Mouse (Mus musculus): ENCODE data around the gene Polr2b. TPM values are rescaled to one million over a fixed set of nuclear protein-coding genes. Genes with fewer than 3 reads are reported as not detected.

Polr2b gene
- polyA plus RNA-seq, 1 experiment from 2014 or later: 62.5 TPM

DNA sequence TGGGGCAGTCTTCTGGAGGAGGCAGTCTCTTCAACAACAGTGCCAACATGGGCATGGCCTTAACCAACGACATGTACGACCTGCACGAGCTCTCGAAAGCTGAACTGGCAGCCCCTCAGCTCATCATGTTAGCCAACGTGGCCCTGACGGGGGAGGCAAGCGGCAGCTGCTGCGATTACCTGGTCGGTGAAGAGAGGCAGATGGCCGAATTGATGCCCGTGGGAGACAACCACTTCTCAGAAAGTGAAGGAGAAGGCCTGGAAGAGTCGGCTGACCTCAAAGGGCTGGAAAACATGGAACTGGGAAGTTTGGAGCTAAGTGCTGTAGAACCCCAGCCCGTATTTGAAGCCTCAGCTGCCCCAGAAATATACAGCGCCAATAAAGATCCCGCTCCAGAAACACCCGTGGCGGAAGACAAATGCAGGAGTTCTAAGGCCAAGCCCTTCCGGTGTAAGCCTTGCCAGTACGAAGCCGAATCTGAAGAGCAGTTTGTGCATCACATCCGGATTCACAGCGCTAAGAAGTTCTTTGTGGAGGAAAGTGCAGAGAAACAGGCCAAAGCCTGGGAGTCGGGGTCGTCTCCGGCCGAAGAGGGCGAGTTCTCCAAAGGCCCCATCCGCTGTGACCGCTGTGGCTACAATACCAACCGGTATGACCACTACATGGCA is 41.9 kb upstream of the Polr2b start:
- Histone ChIP-seq H3K9ac (ENCODE audit: low read depth, low read length) (no peak overlapping the region), H3K27me3 (ENCODE audit: control insufficient read depth, insufficient read depth, low read depth, low read length) (peaks cover 3% of the 10 kb centered on the region; the same call in 1 of the 2 replicates), H3K27ac (ENCODE audit: low read length) (no peak overlapping the region), H3K4me1 (ENCODE audit: control insufficient read depth, insufficient read depth, low read length) (peaks cover 4% of the 10 kb centered on the region; the same call in 1 of the 2 replicates), H3K36me3 (ENCODE audit: control insufficient read depth, insufficient read depth, low read length) (no peaks in the 10 kb centered on the region), H3K4me3 (ENCODE audit: low read depth, low read length) (no peak overlapping the region), H3K9me3 (replicated peaks; ENCODE audit: control insufficient read depth, low read length, poor library complexity, severe bottlenecking) (no peaks in the 10 kb centered on the region), H3K4me2 (ENCODE audit: low read length) (no peak overlapping the region)
- 95% methylated on average over 30 of the region's 30 CpGs for WGBS
- ATAC-seq: no peak

GRCm38 (mm10) chr5:77269399-77269798 is 40.5 kb upstream of the Polr2b start:
- no peaks in the 10 kb centered on the region for H3K36me3 ChIP-seq (ENCODE audit: control insufficient read depth, insufficient read depth, low read length)
- 80% methylated on average over 8 of the region's 8 CpGs for WGBS
- ATAC-seq: no peak
- H3K27ac ChIP-seq (ENCODE audit: low read length): no peak overlapping the region
- H3K27me3 ChIP-seq (ENCODE audit: control insufficient read depth, insufficient read depth, low read depth, low read length): no peaks in the 10 kb centered on the region
- peaks cover 4% of the 10 kb centered on the region; the same call in 1 of the 2 replicates for H3K4me1 ChIP-seq (ENCODE audit: control insufficient read depth, insufficient read depth, low read length)
- no peak overlapping the region for H3K4me3 ChIP-seq (ENCODE audit: low read depth, low read length)
- H3K9me3 ChIP-seq (replicated peaks; ENCODE audit: control insufficient read depth, low read length, poor library complexity, severe bottlenecking): no peaks in the 10 kb centered on the region
- H3K9ac ChIP-seq (ENCODE audit: low read depth, low read length): no peak overlapping the region
- H3K4me2 ChIP-seq (ENCODE audit: low read length): no peak overlapping the region

DNA sequence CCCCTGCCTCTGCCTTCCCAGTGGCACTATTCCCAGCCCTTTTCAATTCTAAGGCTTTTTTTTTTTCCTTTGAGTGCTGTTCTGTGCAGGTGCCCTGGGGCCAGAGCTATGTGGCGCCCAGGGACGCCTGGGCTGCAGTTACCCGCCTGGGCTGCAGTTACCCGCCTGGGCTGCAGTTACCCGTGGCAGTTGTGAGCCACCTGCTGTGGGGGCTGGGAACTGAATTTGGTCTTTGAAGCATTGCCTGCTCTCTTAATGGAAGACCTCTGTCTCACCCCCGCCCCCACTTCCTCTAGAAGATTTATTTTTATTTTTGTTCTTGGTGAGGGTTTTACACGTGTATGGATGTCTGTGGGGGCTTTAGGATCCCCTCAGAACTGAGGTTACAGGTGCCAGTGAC is 36.8 kb upstream of the Polr2b start:
- H3K4me2 ChIP-seq (ENCODE audit: low read length): no peak overlapping the region
- H3K27ac ChIP-seq (ENCODE audit: low read length): no peak overlapping the region
- H3K9ac ChIP-seq (ENCODE audit: low read depth, low read length): no peak overlapping the region
- ATAC-seq: no peak
- H3K4me3 ChIP-seq (ENCODE audit: low read depth, low read length): no peak overlapping the region
- no peaks in the 10 kb centered on the region for H3K4me1 ChIP-seq (ENCODE audit: control insufficient read depth, insufficient read depth, low read length)
- no peaks in the 10 kb centered on the region for H3K27me3 ChIP-seq (ENCODE audit: control insufficient read depth, insufficient read depth, low read depth, low read length)
- H3K9me3 ChIP-seq (replicated peaks; ENCODE audit: control insufficient read depth, low read length, poor library complexity, severe bottlenecking): no peaks in the 10 kb centered on the region
- 83% methylated on average over 7 of the region's 7 CpGs for WGBS
- 0 out of 2 replicates have a peak, but pooled peaks cover 2% of the 10 kb centered on the region for H3K36me3 ChIP-seq (ENCODE audit: control insufficient read depth, insufficient read depth, low read length)

GRCm38 (mm10) chr5:77275950-77276349 is 34.0 kb upstream of the Polr2b start:
- H3K36me3 ChIP-seq (ENCODE audit: control insufficient read depth, insufficient read depth, low read length): 0 out of 2 replicates have a peak, but pooled peaks cover 2% of the 10 kb centered on the region
- no peak overlapping the region for H3K4me2 ChIP-seq (ENCODE audit: low read length)
- H3K4me3 ChIP-seq (ENCODE audit: low read depth, low read length): no peak overlapping the region
- H3K9me3 ChIP-seq (replicated peaks; ENCODE audit: control insufficient read depth, low read length, poor library complexity, severe bottlenecking): no peaks in the 10 kb centered on the region
- no peaks in the 10 kb centered on the region for H3K27me3 ChIP-seq (ENCODE audit: control insufficient read depth, insufficient read depth, low read depth, low read length)
- ATAC-seq: no peak
- no peak overlapping the region for H3K27ac ChIP-seq (ENCODE audit: low read length)
- no peak overlapping the region for H3K9ac ChIP-seq (ENCODE audit: low read depth, low read length)
- H3K4me1 ChIP-seq (ENCODE audit: control insufficient read depth, insufficient read depth, low read length): no peaks in the 10 kb centered on the region
- 90% methylated on average over 5 of the region's 5 CpGs for WGBS

- no peak overlapping the region for H3K9ac ChIP-seq (ENCODE audit: low read depth, low read length)
- H3K4me1 ChIP-seq (ENCODE audit: control insufficient read depth, insufficient read depth, low read length): no peaks in the 10 kb centered on the region
- H3K27me3 ChIP-seq (ENCODE audit: control insufficient read depth, insufficient read depth, low read depth, low read length): no peaks in the 10 kb centered on the region
- H3K27ac ChIP-seq (ENCODE audit: low read length): no peak overlapping the region
- H3K4me3 ChIP-seq (ENCODE audit: low read depth, low read length): no peak overlapping the region
- ATAC-seq: no peak
- H3K9me3 ChIP-seq (replicated peaks; ENCODE audit: control insufficient read depth, low read length, poor library complexity, severe bottlenecking): no peaks in the 10 kb centered on the region
- H3K4me2 ChIP-seq (ENCODE audit: low read length): no peak overlapping the region
- H3K36me3 ChIP-seq (ENCODE audit: control insufficient read depth, insufficient read depth, low read length): 0 out of 2 replicates have a peak, but pooled peaks cover 2% of the 10 kb centered on the region
- 95% methylated on average over 6 of the region's 6 CpGs for WGBS
Observed at GRCm38 (mm10) chr5:77277204-77277603, 32.7 kb upstream of the Polr2b start.

DNA sequence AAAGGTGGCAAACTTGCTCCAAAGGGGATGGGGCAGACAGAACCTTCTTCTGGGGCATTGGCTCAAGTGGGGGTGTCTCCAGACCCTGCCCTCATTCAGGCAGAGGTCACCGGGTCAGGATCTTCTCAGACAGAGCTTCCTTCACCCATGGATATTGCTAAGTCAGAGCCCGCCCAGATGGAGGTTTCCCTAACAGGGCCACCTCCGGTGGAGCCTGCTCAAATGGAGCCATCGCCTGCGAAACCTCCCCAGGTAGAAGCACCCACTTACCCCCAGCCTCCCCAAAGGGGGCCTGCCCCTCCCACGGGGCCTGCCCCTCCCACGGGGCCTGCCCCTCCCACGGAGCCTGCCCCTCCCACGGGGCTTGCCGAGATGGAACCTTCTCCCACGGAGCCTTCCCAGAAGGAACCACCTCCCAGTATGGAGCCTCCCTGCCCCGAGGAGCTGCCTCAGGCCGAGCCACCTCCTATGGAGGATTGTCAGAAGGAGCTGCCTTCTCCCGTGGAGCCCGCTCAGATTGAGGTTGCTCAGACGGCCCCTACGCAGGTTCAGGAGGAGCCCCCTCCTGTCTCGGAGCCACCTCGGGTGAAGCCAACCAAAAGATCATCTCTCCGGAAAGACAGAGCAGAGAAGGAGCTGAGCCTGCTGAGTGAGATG is 28.3 kb upstream of the Polr2b start:
- no peaks in the 10 kb centered on the region for H3K4me1 ChIP-seq (ENCODE audit: control insufficient read depth, insufficient read depth, low read length)
- H3K36me3 ChIP-seq (ENCODE audit: control insufficient read depth, insufficient read depth, low read length): no peaks in the 10 kb centered on the region
- no peaks in the 10 kb centered on the region for H3K9me3 ChIP-seq (replicated peaks; ENCODE audit: control insufficient read depth, low read length, poor library complexity, severe bottlenecking)
- H3K27me3 ChIP-seq (ENCODE audit: control insufficient read depth, insufficient read depth, low read depth, low read length): no peaks in the 10 kb centered on the region
- no peak overlapping the region for H3K4me3 ChIP-seq (ENCODE audit: low read depth, low read length)
- H3K4me2 ChIP-seq (ENCODE audit: low read length): no peak overlapping the region
- no peak overlapping the region for H3K9ac ChIP-seq (ENCODE audit: low read depth, low read length)
- ATAC-seq: no peak
- 91% methylated on average over 20 of the region's 20 CpGs for WGBS
- no peak overlapping the region for H3K27ac ChIP-seq (ENCODE audit: low read length)

- no peak overlapping the region for H3K9ac ChIP-seq (ENCODE audit: low read depth, low read length)
- H3K4me1 ChIP-seq (ENCODE audit: control insufficient read depth, insufficient read depth, low read length): no peaks in the 10 kb centered on the region
- ATAC-seq: no peak
- H3K27me3 ChIP-seq (ENCODE audit: control insufficient read depth, insufficient read depth, low read depth, low read length): no peaks in the 10 kb centered on the region
- no peak overlapping the region for H3K27ac ChIP-seq (ENCODE audit: low read length)
- H3K36me3 ChIP-seq (ENCODE audit: control insufficient read depth, insufficient read depth, low read length): no peaks in the 10 kb centered on the region
- WGBS: 88% methylated on average over 9 of the region's 9 CpGs
- H3K4me3 ChIP-seq (ENCODE audit: low read depth, low read length): no peak overlapping the region
- no peak overlapping the region for H3K4me2 ChIP-seq (ENCODE audit: low read length)
- no peaks in the 10 kb centered on the region for H3K9me3 ChIP-seq (replicated peaks; ENCODE audit: control insufficient read depth, low read length, poor library complexity, severe bottlenecking)
Observed at GRCm38 (mm10) chr5:77282242-77282641, 27.7 kb upstream of the Polr2b start.

- H3K27ac ChIP-seq (ENCODE audit: low read length): no peak overlapping the region
- H3K36me3 ChIP-seq (ENCODE audit: control insufficient read depth, insufficient read depth, low read length): 0 out of 2 replicates have a peak, but pooled peaks cover 3% of the 10 kb centered on the region
- no peak overlapping the region for H3K4me3 ChIP-seq (ENCODE audit: low read depth, low read length)
- H3K4me2 ChIP-seq (ENCODE audit: low read length): no peak overlapping the region
- no peaks in the 10 kb centered on the region for H3K4me1 ChIP-seq (ENCODE audit: control insufficient read depth, insufficient read depth, low read length)
- WGBS: 77% methylated on average over 7 of the region's 7 CpGs
- ATAC-seq: no peak
- H3K9me3 ChIP-seq (replicated peaks; ENCODE audit: control insufficient read depth, low read length, poor library complexity, severe bottlenecking): no peaks in the 10 kb centered on the region
- H3K9ac ChIP-seq (ENCODE audit: low read depth, low read length): no peak overlapping the region
- H3K27me3 ChIP-seq (ENCODE audit: control insufficient read depth, insufficient read depth, low read depth, low read length): no peaks in the 10 kb centered on the region
Observed at GRCm38 (mm10) chr5:77285685-77286084, 24.3 kb upstream of the Polr2b start.

DNA sequence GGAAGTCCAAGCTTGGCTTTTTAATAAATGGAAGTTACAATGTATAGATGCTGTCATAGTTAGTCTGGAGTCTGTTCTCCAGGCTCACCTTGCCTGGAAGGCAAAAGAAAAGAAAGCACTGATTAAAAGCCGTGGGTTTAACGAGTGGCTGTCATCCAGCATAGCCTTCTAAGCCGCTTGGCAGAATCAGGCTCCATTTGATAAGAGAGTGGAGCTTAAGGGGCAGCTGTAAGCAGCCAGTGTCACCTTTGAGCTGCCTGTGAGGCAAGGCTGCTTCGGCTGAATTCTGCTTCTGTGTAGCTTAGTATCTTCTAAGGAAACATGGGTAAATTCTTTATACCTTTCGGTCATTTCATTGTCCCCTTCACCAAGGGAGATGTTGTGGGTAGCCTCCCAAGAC is 23.0 kb upstream of the Polr2b start:
- Histone ChIP-seq H3K9me3 (replicated peaks; ENCODE audit: control insufficient read depth, low read length, poor library complexity, severe bottlenecking) (no peaks in the 10 kb centered on the region), H3K27me3 (ENCODE audit: control insufficient read depth, insufficient read depth, low read depth, low read length) (no peaks in the 10 kb centered on the region), H3K9ac (ENCODE audit: low read depth, low read length) (no peak overlapping the region), H3K27ac (ENCODE audit: low read length) (no peak overlapping the region), H3K4me3 (ENCODE audit: low read depth, low read length) (no peak overlapping the region), H3K4me1 (ENCODE audit: control insufficient read depth, insufficient read depth, low read length) (no peaks in the 10 kb centered on the region), H3K4me2 (ENCODE audit: low read length) (no peak overlapping the region), H3K36me3 (ENCODE audit: control insufficient read depth, insufficient read depth, low read length) (peaks cover 3% of the 10 kb centered on the region; the same call in 1 of the 2 replicates)
- ATAC-seq: no peak
- 80% methylated on average over 5 of the region's 5 CpGs for WGBS

All from midbrain, embryonic 16.5 days (tissue).